Mouse (Mus musculus) retina, postnatal 1 day (tissue): ENCODE data around the gene Adcy4.

Experiments used
- DNase-seq: peaks from one replicate; pipeline ENCODE4 v3.0.0-alpha.2; 2012

Gene Adcy4

DNA sequence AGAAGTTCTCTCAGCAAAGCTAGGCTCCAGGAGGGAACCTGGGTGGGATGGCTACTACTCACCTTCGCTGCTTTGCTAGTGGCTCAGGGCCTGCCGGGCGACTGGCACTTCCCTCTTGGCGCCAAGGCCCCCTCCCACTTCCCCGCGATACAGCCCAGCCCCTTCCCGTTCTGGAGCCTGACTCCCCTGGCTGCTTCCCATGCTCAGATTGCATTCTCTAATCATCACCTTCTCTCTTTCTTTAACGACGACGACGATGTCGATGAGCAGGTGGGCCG, at the start of gene Adcy4:
Gene Adcy4, minus strand, starts transcription at position 138 of the 278 bp plus-strand sequence.
- DNase-seq, result no peak

- no peak for DNase-seq
These were observed 49.2 kb upstream of the Adcy4 start for GRCm38 (mm10) chr14:55833126-55833525.

DNA sequence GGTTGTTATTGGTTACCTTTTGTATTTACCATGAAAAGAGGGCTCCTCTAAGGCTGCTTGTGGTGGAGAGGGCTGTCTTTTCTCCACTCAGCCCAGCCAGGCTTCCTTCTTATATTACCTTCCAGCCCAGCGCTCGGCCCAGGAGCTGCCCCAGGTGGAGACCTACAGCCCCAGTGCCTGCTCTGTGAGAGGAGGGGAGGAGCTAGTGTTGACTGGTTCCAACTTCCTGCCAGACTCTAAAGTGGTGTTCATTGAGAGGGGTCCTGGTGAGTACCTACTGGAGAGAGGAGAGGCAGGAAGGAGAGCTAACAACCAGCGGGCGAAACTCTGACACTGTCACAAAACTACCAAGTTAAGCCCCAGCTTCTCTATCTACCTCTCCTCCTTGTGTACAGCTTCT, 46.4 kb upstream of the Adcy4 start:
- DNase-seq, result no peak

DNA sequence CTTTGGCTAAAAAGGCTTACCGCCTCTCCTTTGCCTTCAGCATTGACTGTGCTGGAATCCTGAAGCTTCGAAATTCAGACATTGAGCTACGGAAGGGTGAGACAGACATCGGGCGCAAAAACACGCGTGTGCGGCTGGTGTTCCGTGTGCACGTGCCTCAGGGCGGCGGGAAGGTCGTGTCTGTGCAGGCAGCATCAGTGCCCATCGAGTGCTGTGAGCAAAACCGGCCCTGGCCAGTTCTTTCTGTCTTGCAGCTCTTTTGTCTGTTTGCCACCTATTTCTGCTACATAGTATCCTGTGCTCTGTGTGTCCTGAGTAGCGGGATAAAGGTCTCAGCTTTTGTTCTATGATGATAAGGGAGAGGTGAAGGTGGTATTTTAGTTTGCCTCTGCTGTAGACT, 46.0 kb upstream of the Adcy4 start:
- DNase-seq, result no peak

GRCm38 (mm10) chr14:55828716-55829263, 44.9 kb upstream of the Adcy4 start:
- no peak for DNase-seq

DNA sequence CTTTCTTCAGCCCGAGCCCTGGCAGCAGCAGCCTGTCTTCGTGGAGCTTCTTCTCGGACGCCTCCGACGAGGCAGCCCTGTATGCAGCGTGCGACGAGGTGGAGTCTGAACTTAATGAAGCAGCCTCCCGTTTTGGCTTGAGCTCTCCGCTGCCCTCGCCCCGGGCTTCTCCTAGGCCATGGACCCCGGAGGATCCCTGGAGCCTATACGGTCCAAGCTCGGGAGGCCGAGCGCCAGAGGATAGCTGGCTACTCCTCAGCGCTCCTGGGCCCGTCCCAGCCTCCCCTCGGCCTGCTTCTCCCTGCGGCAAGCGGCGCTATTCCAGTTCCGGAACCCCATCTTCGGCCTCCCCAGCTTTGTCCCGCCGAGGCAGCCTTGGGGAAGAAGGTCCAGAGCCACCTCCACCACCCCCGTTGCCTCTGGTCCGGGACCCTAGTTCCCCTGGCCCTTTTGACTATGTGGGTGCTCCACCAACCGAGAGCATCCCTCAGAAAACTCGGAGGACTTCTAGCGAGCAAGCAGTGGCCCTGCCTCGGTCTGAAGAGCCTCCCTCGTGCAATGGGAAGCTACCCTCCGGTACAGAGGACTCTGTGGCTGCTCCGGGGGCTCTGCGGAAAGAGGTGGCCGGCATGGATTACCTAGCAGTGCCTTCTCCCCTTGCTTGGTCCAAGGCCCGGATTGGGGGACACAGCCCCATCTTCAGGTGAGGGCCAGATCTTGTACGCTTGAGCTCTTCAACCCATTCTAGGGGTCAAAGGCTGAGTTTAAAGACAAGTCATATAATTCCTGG, 42.9 kb upstream of the Adcy4 start:
- DNase-seq, result peak; percentile 40

DNA sequence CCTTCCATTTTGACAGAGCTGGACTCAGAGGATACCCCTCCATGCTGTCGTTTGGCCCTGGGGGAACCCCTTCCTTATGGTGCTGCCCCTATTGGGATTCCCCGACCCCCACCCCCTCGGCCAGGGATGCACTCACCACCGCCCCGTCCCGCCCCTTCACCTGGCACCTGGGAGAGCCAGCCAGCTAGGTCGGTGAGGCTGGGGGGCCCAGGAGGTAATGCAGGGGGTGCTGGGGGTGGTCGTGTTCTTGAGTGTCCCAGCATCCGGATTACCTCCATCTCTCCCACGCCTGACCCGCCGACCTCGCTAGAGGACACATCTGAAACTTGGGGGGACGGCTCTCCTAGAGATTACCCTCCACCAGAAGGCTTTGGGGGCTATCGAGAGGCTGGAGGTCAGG, 42.2 kb upstream of the Adcy4 start:
- no peak for DNase-seq

DNA sequence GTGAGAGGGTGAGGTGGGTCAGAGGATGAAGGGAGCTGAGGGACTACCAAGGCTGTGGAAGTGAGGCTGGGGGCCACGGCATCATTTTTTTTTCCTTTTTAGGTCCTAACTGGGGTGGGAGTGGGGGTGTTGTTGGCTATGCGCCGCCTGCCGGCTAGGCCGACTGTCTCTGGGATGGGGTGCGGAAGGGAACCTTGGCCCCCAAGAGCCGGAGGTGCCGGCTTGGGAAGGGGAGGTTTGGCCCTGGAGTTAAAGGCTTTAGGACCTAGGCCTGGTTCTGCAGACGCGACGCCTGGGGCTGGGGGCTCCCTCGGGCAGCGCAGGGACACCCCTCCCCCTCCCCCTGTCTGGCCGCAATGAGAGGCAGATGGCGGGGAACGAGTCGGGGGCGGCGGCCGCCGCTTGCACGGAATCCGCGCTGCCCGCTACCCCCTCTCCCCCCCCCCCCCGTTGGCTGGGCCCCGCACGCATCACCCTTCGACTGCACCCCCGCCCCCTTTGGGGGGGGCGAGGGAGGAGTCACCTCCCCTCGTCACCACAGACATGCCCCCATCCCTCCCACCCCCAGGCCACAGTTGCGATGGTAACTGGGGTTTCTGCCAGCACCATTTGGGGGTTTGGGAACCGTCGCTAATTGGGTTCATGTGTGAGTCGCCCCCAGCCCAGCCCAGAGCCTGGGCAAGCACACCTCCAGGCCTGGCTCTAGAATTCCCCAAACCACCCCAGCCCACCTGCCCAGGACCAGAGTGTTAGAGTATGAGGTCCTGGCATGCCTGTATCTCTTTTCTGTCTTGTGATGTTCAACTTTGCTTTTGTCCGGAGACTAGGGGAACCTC, 41.5 kb upstream of the Adcy4 start:
- DNase-seq, result peak; percentile 74

DNA sequence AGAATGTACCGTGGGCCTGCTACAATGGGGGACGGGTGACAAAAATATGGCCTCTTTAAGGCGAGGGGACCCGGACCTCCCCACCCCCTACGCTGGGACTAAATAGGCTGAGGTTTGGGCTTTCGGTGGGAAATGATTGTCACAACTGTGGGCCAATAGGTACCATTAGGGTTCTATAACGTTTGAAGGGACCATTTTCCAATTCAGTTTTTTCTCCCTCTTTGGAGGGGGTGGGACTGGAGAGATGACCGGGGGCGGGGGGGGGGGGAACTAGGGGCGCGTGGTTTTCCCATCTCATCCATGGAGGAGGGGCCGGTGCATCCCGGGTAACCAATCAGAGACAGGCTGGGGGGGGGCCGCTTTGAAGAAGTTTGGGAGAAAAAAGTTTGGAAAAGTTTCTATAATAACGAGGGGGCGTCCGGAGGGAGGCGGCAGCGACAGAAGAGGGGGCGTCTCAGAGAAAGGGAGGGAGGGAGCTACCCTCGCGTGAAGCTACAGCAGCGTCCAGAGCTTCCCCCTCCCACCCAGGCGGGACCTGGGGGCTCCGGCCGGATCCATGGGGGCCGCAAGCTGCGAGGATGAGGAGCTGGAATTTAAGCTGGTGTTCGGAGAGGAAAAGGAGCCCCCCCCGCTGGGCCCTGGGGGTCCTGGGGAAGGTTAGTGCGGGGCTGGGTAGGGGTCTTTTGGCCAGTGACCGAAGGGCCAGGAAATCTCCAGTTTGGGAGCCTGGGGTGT, 40.8 kb upstream of the Adcy4 start:
- DNase-seq, result peak; percentile 68

- peak; percentile 77 for DNase-seq
These were observed 40.1 kb upstream of the Adcy4 start for GRCm38 (mm10) chr14:55824001-55824480.

GRCm38 (mm10) chr14:55822991-55823762, 39.3 kb upstream of the Adcy4 start, which contains the start of gene Nfatc4:
Nfatc4 (plus strand) TSS chr14:55823144.
- DNase-seq, result peak; percentile 93

- peak; percentile 92 for DNase-seq
These were observed 38.6 kb upstream of the Adcy4 start for GRCm38 (mm10) chr14:55822435-55822990.

GRCm38 (mm10) chr14:55820576-55820975, 36.7 kb upstream of the Adcy4 start:
- DNase-seq, result no peak

DNA sequence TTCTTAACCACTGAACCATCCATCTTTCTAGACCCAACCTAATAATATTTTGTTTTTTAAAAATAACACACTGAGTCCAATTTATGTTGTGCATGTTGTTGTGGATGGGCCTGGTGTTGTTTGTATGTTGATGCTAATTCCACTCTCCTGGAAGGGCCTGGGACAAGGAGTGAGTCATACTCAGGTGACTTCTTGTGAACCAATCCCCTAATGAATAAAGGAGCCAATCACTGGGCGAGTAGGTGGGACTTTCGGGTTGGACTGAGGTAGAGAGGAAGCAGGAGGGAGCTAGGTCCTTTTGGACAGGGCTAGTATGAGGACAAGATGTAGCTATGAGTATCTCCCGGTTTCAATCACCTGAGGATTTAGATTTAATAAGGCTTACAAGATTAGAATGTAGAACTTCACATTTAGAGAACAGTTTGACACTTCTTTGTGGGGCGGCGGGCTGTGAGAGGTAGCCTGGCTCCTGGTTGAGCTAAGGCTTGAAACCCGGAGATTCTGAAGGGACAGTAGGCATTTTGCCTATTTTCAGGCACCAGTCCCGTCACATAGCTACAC, 36.0 kb upstream of the Adcy4 start:
- no peak for DNase-seq

DNA sequence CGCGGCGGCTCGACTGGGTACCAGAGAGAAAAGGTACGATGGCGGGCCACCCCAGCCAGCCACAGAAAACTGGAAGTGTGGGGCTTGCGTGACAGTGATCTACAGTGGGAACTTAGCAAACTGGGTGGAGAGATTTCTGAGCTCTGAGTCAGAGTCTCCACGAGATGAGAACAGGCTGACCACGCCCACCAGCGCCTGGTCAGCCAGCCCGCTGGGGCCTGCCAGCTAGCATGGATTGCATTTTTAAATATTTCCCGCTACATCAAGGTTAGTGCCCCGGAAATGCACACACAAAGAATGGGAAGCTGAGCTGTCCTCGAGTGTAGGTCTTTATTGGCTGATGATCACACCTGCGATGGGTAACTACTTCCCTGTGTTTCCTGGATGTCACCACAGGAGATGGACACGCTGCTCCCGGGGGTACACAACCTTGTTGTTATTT, 31.4 kb upstream of the Adcy4 start:
- DNase-seq, result peak; percentile 63

- peak; percentile 88 for DNase-seq
These were observed 31.0 kb upstream of the Adcy4 start for GRCm38 (mm10) chr14:55814885-55815284.

DNA sequence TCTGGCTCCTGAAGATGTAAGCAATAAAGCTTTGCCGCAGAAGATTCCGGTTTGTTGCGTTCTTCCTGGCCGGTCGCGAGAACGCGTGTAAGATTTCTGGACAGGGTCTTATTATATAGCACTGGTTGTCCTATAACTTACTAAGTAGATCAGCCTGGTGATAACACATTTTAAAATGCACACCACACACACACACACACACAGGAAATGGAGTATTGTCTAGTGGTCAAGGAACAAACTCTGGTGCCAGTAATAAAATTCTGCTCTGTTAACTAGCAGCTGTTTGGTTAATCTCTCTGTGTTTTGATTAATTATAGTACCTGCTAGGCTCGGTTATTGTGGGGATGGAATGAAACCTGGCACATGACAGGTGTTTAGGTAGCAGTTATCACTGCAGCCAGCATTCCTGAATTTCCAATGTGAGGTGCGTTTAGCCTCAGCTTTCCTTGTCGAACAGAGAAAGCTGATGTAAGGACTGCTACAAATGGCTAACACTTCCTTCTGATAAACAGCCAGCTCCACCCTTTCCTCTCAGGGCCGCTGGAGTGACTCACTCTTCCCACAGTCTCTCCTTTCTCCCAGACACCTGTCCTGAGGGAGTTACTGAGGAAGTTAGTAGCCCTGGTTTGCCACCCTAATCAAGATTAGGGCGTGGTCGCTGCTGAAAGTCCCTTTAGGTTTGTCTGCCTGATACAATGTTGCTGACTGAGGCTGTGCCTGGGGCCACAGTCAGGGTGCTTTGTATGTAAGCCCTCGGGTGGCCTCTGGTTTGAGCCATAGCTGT, 11.7 kb upstream of the Adcy4 start:
- no peak for DNase-seq

DNA sequence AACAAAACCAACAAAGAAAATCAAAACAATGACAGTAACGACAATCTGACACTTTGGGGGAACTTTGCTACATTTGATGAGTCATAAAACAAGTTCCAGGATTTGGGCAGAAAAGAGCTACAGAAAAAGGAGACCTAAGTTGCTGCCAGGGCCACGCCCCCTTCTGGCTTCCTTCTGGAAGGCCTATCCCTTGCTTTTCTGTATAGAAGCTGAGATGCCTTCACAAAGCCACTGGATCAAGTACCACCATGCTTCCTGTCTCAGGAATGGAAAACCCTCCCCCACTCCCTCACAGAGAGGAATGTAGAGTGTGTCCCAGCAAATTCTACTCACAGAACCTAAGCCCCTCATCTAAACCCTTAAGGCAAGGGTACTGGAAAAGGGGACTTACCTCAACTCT, 10.1 kb upstream of the Adcy4 start:
- DNase-seq, result no peak

DNA sequence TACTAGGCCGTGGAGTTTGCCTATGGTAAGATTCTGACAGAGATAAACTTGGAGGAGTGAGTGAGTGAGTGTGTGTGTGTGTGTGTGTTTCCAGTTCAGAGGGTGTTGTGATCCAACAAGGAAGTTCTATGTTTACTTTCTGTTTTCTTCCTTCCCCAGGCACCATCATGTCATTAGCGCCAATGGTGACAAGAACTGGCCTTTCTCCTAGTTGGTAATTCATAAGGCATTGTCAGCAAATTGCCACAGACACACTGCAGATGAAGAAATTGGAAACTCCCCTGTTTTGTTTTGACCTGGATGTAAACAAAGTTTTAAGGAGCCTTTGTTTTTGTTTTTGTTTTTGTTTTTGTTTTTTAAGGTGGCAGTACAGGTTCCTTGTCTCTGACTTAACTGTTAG, 9.6 kb upstream of the Adcy4 start:
- no peak for DNase-seq

DNA sequence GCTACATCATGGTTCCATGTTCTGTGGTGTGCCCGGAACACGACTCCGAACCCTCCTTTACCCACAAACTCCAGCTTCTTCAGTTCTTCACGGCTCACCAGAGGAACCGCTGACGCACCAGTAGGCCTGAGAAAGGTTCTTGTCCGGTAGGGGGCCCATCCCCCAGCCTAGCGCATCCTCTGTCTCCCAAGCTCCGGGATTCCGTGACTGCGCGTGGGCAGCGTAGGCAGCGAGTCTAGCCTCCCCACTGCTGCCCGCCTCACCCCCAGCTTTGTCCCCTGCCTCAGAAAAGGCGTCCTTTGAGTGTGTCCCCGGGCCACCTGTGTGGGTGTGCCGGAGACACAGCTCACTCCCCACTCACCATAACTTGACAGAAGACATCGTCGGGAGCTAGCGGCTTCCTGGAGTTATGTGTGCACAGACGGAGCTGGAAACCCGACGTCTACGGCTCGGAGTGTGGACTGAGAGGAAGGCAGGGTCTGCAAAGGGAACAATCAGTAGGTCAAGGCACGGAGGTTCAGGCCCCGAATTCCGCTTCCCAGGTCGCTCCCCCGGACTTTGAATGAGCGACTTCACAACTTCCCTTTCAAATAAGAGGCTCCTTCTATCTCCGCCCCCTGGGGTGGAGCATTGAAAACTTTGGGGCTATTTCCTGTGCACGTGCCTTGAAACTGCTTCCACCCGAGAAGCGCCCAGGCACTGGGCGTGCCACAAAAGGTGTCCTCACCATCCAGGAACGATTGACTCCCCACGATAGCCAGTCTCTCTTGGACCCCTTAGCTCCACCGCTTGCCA, 4.6 kb upstream of the Adcy4 start, which contains the start of gene Ripk3:
Gene Ripk3, minus strand, starts transcription at position 610 of the 795 bp plus-strand sequence.
- peak; percentile 30 for DNase-seq
